Mouse (Mus musculus) heart, embryonic 15.5 days (tissue): ENCODE measurements around the gene Bnipl. TPM values are rescaled to one million over a fixed set of nuclear protein-coding genes. Genes with fewer than 3 reads are reported as not detected.

Experiments
- ATAC-seq: fragments of 200-750 bp; cut with Nextera tagmentation; replicated peaks from 2 replicates; pipeline ENCODE4 v1.8.0; 2017; ENCODE audit warnings: low read depth, moderate TSS enrichment; ENCODE audit not compliant: insufficient number of reproducible peaks, insufficient read depth, low FRiP score
- H3K27ac ChIP-seq: fragments of 300-500 bp; sonication (generic); 2 replicates; pipeline ENCODE4 v1.5.1; 2015; ENCODE audit warnings: mild to moderate bottlenecking, inconsistent platforms
- H3K27me3 ChIP-seq: fragments of 300-500 bp; sonication (generic); 2 replicates; pipeline ENCODE4 v1.6.1; 2015; ENCODE audit warnings: inconsistent platforms
- H3K36me3 ChIP-seq: fragments of 300-500 bp; sonication (generic); 2 replicates; pipeline ENCODE4 v1.6.1; 2015; ENCODE audit warnings: mild to moderate bottlenecking, inconsistent platforms
- H3K4me1 ChIP-seq: fragments of 300-500 bp; sonication (generic); replicated peaks from 2 replicates; pipeline ENCODE4 v1.6.1; 2015; ENCODE audit warnings: inconsistent platforms
- H3K4me2 ChIP-seq: fragments of 300-500 bp; sonication (generic); 2 replicates; pipeline ENCODE4 v1.6.1; 2015; ENCODE audit warnings: inconsistent platforms, mild to moderate bottlenecking, moderate library complexity
- H3K4me3 ChIP-seq: fragments of 300-500 bp; sonication (generic); 2 replicates; pipeline ENCODE4 v1.5.1; 2015; ENCODE audit warnings: mild to moderate bottlenecking, inconsistent platforms
- H3K9ac ChIP-seq: fragments of 300-500 bp; sonication (generic); 2 replicates; pipeline ENCODE4 v1.6.1; 2015; ENCODE audit warnings: mild to moderate bottlenecking, inconsistent platforms
- H3K9me3 ChIP-seq: fragments of 300-500 bp; sonication (generic); replicated peaks from 2 replicates; pipeline ENCODE4 v1.6.1; 2016; ENCODE audit warnings: inconsistent platforms
- WGBS: fragments of 180-500 bp; shearing (Covaris S2); methylation state at CpG from one replicate; pipeline ENCODE4 v1.1.7; 2015; ENCODE audit warnings: mixed read lengths; 5-methylcytosine and 5-hydroxymethylcytosine counted together
- polyA plus RNA-seq: library from polyadenylated mRNA; unstranded; fragments of >200 nt; fragmentation: Nextera tagmentation; extraction: Ambion mirVana; gene quantifications from 2 replicates; pipeline ENCODE4 v1.2.1, GENCODE M21; 2015

Bnipl gene
- polyA plus RNA-seq, 1 experiment from 2014 or later = 0.06 TPM

GRCm38 (mm10) chr3:95263089-95263739 lies 12.2 kb upstream of the Bnipl start:
- Histone ChIP-seq H3K4me1 (no peaks in the 10 kb centered on the region), H3K4me2 (no peak overlapping the region), H3K4me3 (no peak overlapping the region), H3K27ac (no peak overlapping the region), H3K9me3 (no peaks in the 10 kb centered on the region), H3K36me3 (peaks cover 80% of the 10 kb centered on the region), H3K27me3 (no peaks in the 10 kb centered on the region), H3K9ac (no peak overlapping the region)
- no peak for ATAC-seq
- 47% methylated on average over 11 of the region's 11 CpGs for WGBS

- H3K9ac ChIP-seq = no peak overlapping the region
- no peak for ATAC-seq
- H3K27ac ChIP-seq = no peak overlapping the region
- H3K27me3 ChIP-seq = no peaks in the 10 kb centered on the region
- no peak overlapping the region for H3K4me3 ChIP-seq
- 88% methylated on average over 4 of the region's 4 CpGs for WGBS
- H3K4me2 ChIP-seq = no peak overlapping the region
- no peaks in the 10 kb centered on the region for H3K4me1 ChIP-seq
- no peaks in the 10 kb centered on the region for H3K9me3 ChIP-seq
- peaks cover 80% of the 10 kb centered on the region for H3K36me3 ChIP-seq
Observed at GRCm38 (mm10) chr3:95261975-95262374, 11.0 kb upstream of the Bnipl start.

- 85% methylated on average over 5 of the region's 5 CpGs for WGBS
- Histone ChIP-seq H3K27ac (no peak overlapping the region), H3K36me3 (peaks cover 82% of the 10 kb centered on the region), H3K9me3 (no peaks in the 10 kb centered on the region), H3K9ac (no peak overlapping the region), H3K4me2 (no peak overlapping the region), H3K27me3 (no peaks in the 10 kb centered on the region), H3K4me1 (no peaks in the 10 kb centered on the region), H3K4me3 (no peak overlapping the region)
- ATAC-seq = no peak
Observed at GRCm38 (mm10) chr3:95256931-95257330, 5.9 kb upstream of the Bnipl start.

- WGBS = 66% methylated on average over 5 of the region's 5 CpGs
- no peak overlapping the region for H3K4me2 ChIP-seq
Observed at GRCm38 (mm10) chr3:95250361-95250760, 632 bp downstream of the Bnipl start.

GRCm38 (mm10) chr3:95247660-95248336 lies 3.2 kb downstream of the Bnipl start:
- Histone ChIP-seq H3K27me3 (no peaks in the 10 kb centered on the region), H3K4me3 (no peak overlapping the region), H3K4me2 (no peak overlapping the region), H3K36me3 (peaks cover 4% of the 10 kb centered on the region; the same call in 1 of the 2 replicates), H3K9ac (no peak overlapping the region), H3K9me3 (no peaks in the 10 kb centered on the region), H3K27ac (no peak overlapping the region), H3K4me1 (no peaks in the 10 kb centered on the region)
- no peak for ATAC-seq
- WGBS = 36% methylated on average over 1 of the region's 1 CpGs

More at GRCm38 (mm10) chr3:95250361-95250760, 632 bp downstream of the Bnipl start:
- no peaks in the 10 kb centered on the region for H3K27me3 ChIP-seq
- no peaks in the 10 kb centered on the region for H3K9me3 ChIP-seq
- no peaks in the 10 kb centered on the region for H3K4me1 ChIP-seq
- peaks cover 28% of the 10 kb centered on the region; the same call in 1 of the 2 replicates for H3K36me3 ChIP-seq
- ATAC-seq = no peak
- no peak overlapping the region for H3K9ac ChIP-seq
- H3K27ac ChIP-seq = no peak overlapping the region
- H3K4me3 ChIP-seq = no peak overlapping the region

GRCm38 (mm10) chr3:95246465-95247231 lies 4.3 kb downstream of the Bnipl start:
- 0 out of 2 replicates have a peak, but pooled peaks have one; percentile 22 for ATAC-seq
- H3K4me3 ChIP-seq = no peak overlapping the region
- no peak overlapping the region for H3K9ac ChIP-seq
- H3K9me3 ChIP-seq = no peaks in the 10 kb centered on the region
- no peak overlapping the region for H3K4me2 ChIP-seq
- no peaks in the 10 kb centered on the region for H3K4me1 ChIP-seq
- WGBS = 69% methylated on average over 5 of the region's 5 CpGs
- H3K27me3 ChIP-seq = no peaks in the 10 kb centered on the region
- H3K36me3 ChIP-seq = 0 out of 2 replicates have a peak, but pooled peaks cover 3% of the 10 kb centered on the region
- H3K27ac ChIP-seq = no peak overlapping the region

GRCm38 (mm10) chr3:95243086-95243485 lies 7.9 kb downstream of the Bnipl start:
- Histone ChIP-seq H3K27me3 (no peaks in the 10 kb centered on the region), H3K36me3 (no peaks in the 10 kb centered on the region), H3K4me2 (no peak overlapping the region), H3K9me3 (no peaks in the 10 kb centered on the region), H3K27ac (no peak overlapping the region), H3K9ac (no peak overlapping the region), H3K4me3 (no peak overlapping the region), H3K4me1 (peaks cover 9% of the 10 kb centered on the region; the same call in 1 of the 2 replicates)
- no peak for ATAC-seq
- WGBS = 66% methylated on average over 2 of the region's 2 CpGs

GRCm38 (mm10) chr3:95241498-95241897 lies 9.5 kb downstream of the Bnipl start, which contains the start of gene Gm128:
Gm128 (minus strand) TSS chr3:95241598.
- no peaks in the 10 kb centered on the region for H3K9me3 ChIP-seq
- WGBS = 71% methylated on average over 7 of the region's 7 CpGs
- peak within 1 kb of the TSS; percentile 43 for H3K9ac ChIP-seq
- peak within 1 kb of the TSS; percentile 18; the same call in 1 of the 2 replicates for H3K4me3 ChIP-seq
- ATAC-seq = no peak
- peaks cover under 1% of the 10 kb centered on the region; the same call in 1 of the 2 replicates for H3K36me3 ChIP-seq
- H3K4me1 ChIP-seq = peaks cover 19% of the 10 kb centered on the region
- H3K27ac ChIP-seq = no peak within 1 kb of the TSS
- H3K4me2 ChIP-seq = peak within 1 kb of the TSS; percentile 43
- no peaks in the 10 kb centered on the region for H3K27me3 ChIP-seq

GRCm38 (mm10) chr3:95240900-95241299 lies 10.1 kb downstream of the Bnipl start:
- ATAC-seq = no peak
- WGBS = 29% methylated on average over 17 of the region's 17 CpGs
- Histone ChIP-seq H3K4me3 (peak overlapping the region; percentile 18; the same call in 1 of the 2 replicates), H3K4me2 (peak overlapping the region; percentile 43), H3K9me3 (no peaks in the 10 kb centered on the region), H3K4me1 (peaks cover 19% of the 10 kb centered on the region), H3K27ac (no peak overlapping the region), H3K9ac (peak overlapping the region; percentile 43), H3K27me3 (no peaks in the 10 kb centered on the region), H3K36me3 (peaks cover 6% of the 10 kb centered on the region; the same call in 1 of the 2 replicates)

GRCm38 (mm10) chr3:95239971-95240370 lies 11.0 kb downstream of the Bnipl start:
- 86% methylated on average over 12 of the region's 12 CpGs for WGBS
- H3K27me3 ChIP-seq = no peaks in the 10 kb centered on the region
- H3K36me3 ChIP-seq = peaks cover 15% of the 10 kb centered on the region
- H3K4me3 ChIP-seq = no peak overlapping the region
- no peak overlapping the region for H3K27ac ChIP-seq
- ATAC-seq = no peak
- no peak overlapping the region for H3K9ac ChIP-seq
- H3K9me3 ChIP-seq = no peaks in the 10 kb centered on the region
- H3K4me1 ChIP-seq = peaks cover 19% of the 10 kb centered on the region
- no peak overlapping the region for H3K4me2 ChIP-seq

GRCm38 (mm10) chr3:95239022-95239421 lies 12.0 kb downstream of the Bnipl start:
- Histone ChIP-seq H3K4me2 (no peak overlapping the region), H3K27ac (no peak overlapping the region), H3K27me3 (no peaks in the 10 kb centered on the region), H3K4me3 (no peak overlapping the region), H3K36me3 (peaks cover 25% of the 10 kb centered on the region), H3K9me3 (no peaks in the 10 kb centered on the region), H3K4me1 (peaks cover 19% of the 10 kb centered on the region), H3K9ac (no peak overlapping the region)
- 77% methylated on average over 6 of the region's 6 CpGs for WGBS
- no peak for ATAC-seq
